Mouse (Mus musculus): ENCODE results near the gene D330045A20Rik. TPM values are rescaled to one million over a fixed set of nuclear protein-coding genes. Genes with fewer than 3 reads are reported as not detected.

The D330045A20Rik gene
- total RNA-seq, 1 experiment = 0.54 TPM

GRCm38 (mm10) chrX:139482083-139482482 lies 1.9 kb downstream of the D330045A20Rik start:
- in situ Hi-C loops (cut with MboI; ENCODE audit: low sequenced_read_pairs in 2 of 2, unreplicated experiment in 2 of 2) = no loop called here
- no peak for TF ChIP-seq HCFC1 (IDR thresholded peaks at IDR 0.05; ENCODE audit: borderline replicate concordance, insufficient read depth, low read length)
- no peak for TF ChIP-seq CHD2 (IDR thresholded peaks at IDR 0.05; ENCODE audit: low read depth, low read length)
- no peak for TF ChIP-seq ZNF384 (IDR thresholded peaks at IDR 0.05; ENCODE audit: low read depth, low read length)
- TF ChIP-seq ZC3H11A (IDR thresholded peaks at IDR 0.05; ENCODE audit: borderline replicate concordance, low read depth, low read length) = no peak
- TF ChIP-seq MAFK (IDR thresholded peaks at IDR 0.05; ENCODE audit: insufficient read depth, low read depth, low read length) = no peak
- no peak overlapping the region for H3K4me3 ChIP-seq (ENCODE audit: insufficient read depth in 1 of 2, low read depth in 1 of 2, low read length in 2 of 2, poor library complexity in 1 of 2, severe bottlenecking in 1 of 2)
- no peak overlapping the region for H3K27ac ChIP-seq (ENCODE audit: insufficient read depth, low read depth, low read length, poor library complexity, severe bottlenecking)
- DNase-seq (ENCODE audit: low read depth, low spot score) = no peak
- H3K4me1 ChIP-seq (ENCODE audit: control insufficient read depth in 2 of 2, insufficient read depth in 2 of 2, low read length in 2 of 2, poor library complexity in 1 of 2) = no peaks in the 10 kb centered on the region
- H3K36me3 ChIP-seq (ENCODE audit: control insufficient read depth, insufficient read depth, low read length, poor library complexity, severe bottlenecking) = no peaks in the 10 kb centered on the region
- H3K9ac ChIP-seq (ENCODE audit: insufficient read depth, low read depth, low read length, poor library complexity, severe bottlenecking) = no peak overlapping the region
- H3K9me3 ChIP-seq (ENCODE audit: control insufficient read depth, insufficient read depth, low read depth, low read length) = no peaks in the 10 kb centered on the region

DNA sequence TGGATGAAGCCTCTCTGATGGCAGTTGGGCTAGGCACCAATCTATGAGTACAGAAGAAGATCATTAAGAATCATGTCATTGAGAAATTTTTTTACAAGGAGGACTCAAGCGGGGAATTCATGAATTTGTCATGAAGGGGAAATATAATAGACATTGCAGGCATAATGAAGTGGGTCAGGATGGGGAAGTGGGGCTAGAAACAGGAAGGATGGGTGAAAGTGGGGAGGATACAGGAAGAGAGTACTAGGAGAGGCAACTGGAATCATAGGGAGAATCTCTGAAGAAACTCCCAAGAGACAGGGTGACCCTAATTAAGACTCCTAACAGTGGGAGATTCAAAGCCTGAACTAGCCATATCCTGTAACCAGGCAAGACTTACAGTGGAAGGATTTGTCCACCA lies 4.8 kb downstream of the D330045A20Rik start:
- no peaks in the 10 kb centered on the region for H3K9me3 ChIP-seq (ENCODE audit: control insufficient read depth, insufficient read depth, low read depth, low read length)
- H3K4me3 ChIP-seq (ENCODE audit: insufficient read depth in 1 of 2, low read depth in 1 of 2, low read length in 2 of 2, poor library complexity in 1 of 2, severe bottlenecking in 1 of 2) = no peak overlapping the region
- no peak overlapping the region for H3K27ac ChIP-seq (ENCODE audit: insufficient read depth, low read depth, low read length, poor library complexity, severe bottlenecking)
- no peaks in the 10 kb centered on the region for H3K4me1 ChIP-seq (ENCODE audit: control insufficient read depth in 2 of 2, insufficient read depth in 2 of 2, low read length in 2 of 2, poor library complexity in 1 of 2)
- DNase-seq (ENCODE audit: low read depth, low spot score) = no peak
- no peak overlapping the region for H3K9ac ChIP-seq (ENCODE audit: insufficient read depth, low read depth, low read length, poor library complexity, severe bottlenecking)
- in situ Hi-C loops (cut with MboI; ENCODE audit: low sequenced_read_pairs in 2 of 2, unreplicated experiment in 2 of 2) = no loop called here
- TF ChIP-seq ZC3H11A (IDR thresholded peaks at IDR 0.05; ENCODE audit: borderline replicate concordance, low read depth, low read length) (no peak), MAFK (IDR thresholded peaks at IDR 0.05; ENCODE audit: insufficient read depth, low read depth, low read length) (no peak), ZNF384 (IDR thresholded peaks at IDR 0.05; ENCODE audit: low read depth, low read length) (no peak), HCFC1 (IDR thresholded peaks at IDR 0.05; ENCODE audit: borderline replicate concordance, insufficient read depth, low read length) (no peak), CHD2 (IDR thresholded peaks at IDR 0.05; ENCODE audit: low read depth, low read length) (no peak)
- no peaks in the 10 kb centered on the region for H3K36me3 ChIP-seq (ENCODE audit: control insufficient read depth, insufficient read depth, low read length, poor library complexity, severe bottlenecking)

- Histone ChIP-seq H3K4me3 (ENCODE audit: insufficient read depth in 1 of 2, low read depth in 1 of 2, low read length in 2 of 2, poor library complexity in 1 of 2, severe bottlenecking in 1 of 2) (no peak overlapping the region), H3K4me1 (ENCODE audit: control insufficient read depth in 2 of 2, insufficient read depth in 2 of 2, low read length in 2 of 2, poor library complexity in 1 of 2) (0 out of 4 replicates have a peak, but pooled peaks cover 0 to 2% of the 10 kb centered on the region in 2 experiments), H3K27ac (ENCODE audit: insufficient read depth, low read depth, low read length, poor library complexity, severe bottlenecking) (no peak overlapping the region), H3K9me3 (ENCODE audit: control insufficient read depth, insufficient read depth, low read depth, low read length) (no peaks in the 10 kb centered on the region), H3K9ac (ENCODE audit: insufficient read depth, low read depth, low read length, poor library complexity, severe bottlenecking) (no peak overlapping the region), H3K36me3 (ENCODE audit: control insufficient read depth, insufficient read depth, low read length, poor library complexity, severe bottlenecking) (no peaks in the 10 kb centered on the region)
- peak; percentile 8 for DNase-seq (ENCODE audit: low read depth, low spot score)
- TF ChIP-seq MAFK (IDR thresholded peaks at IDR 0.05; ENCODE audit: insufficient read depth, low read depth, low read length) = no peak
- TF ChIP-seq ZNF384 (IDR thresholded peaks at IDR 0.05; ENCODE audit: low read depth, low read length) = no peak
- TF ChIP-seq ZC3H11A (IDR thresholded peaks at IDR 0.05; ENCODE audit: borderline replicate concordance, low read depth, low read length) = no peak
- no peak for TF ChIP-seq CHD2 (IDR thresholded peaks at IDR 0.05; ENCODE audit: low read depth, low read length)
- TF ChIP-seq HCFC1 (IDR thresholded peaks at IDR 0.05; ENCODE audit: borderline replicate concordance, insufficient read depth, low read length) = no peak
- in situ Hi-C loops (cut with MboI; ENCODE audit: low sequenced_read_pairs in 2 of 2, unreplicated experiment in 2 of 2) = no loop called here
Observed at GRCm38 (mm10) chrX:139516156-139516555, 36.0 kb downstream of the D330045A20Rik start.

DNA sequence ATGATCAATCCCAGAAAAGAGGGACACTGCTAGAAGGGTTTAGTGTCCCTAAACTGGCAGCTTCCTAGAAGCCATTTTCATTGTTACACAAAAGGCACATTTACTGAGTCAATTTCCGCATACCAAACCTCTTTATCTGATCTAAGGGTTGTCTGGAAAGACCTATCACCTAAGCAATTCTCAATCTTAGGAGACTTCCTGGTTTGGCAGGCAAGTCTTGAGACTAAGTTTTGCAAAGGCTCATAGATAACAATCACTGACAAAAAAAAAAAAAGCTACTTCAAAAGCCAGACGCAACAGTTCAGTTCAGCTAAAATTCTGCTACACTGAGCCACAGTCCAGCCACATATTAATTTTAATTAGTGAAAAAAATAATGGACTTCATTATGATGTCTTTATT lies 39.1 kb downstream of the D330045A20Rik start:
- DNase-seq (ENCODE audit: low read depth, low spot score) = no peak
- H3K27ac ChIP-seq (ENCODE audit: insufficient read depth, low read depth, low read length, poor library complexity, severe bottlenecking) = no peak overlapping the region
- H3K4me3 ChIP-seq (ENCODE audit: insufficient read depth in 1 of 2, low read depth in 1 of 2, low read length in 2 of 2, poor library complexity in 1 of 2, severe bottlenecking in 1 of 2) = no peak overlapping the region
- in situ Hi-C loops (cut with MboI; ENCODE audit: low sequenced_read_pairs in 2 of 2, unreplicated experiment in 2 of 2) = no loop called here
- TF ChIP-seq CHD2 (IDR thresholded peaks at IDR 0.05; ENCODE audit: low read depth, low read length) (no peak), ZNF384 (IDR thresholded peaks at IDR 0.05; ENCODE audit: low read depth, low read length) (no peak), ZC3H11A (IDR thresholded peaks at IDR 0.05; ENCODE audit: borderline replicate concordance, low read depth, low read length) (no peak), HCFC1 (IDR thresholded peaks at IDR 0.05; ENCODE audit: borderline replicate concordance, insufficient read depth, low read length) (no peak), MAFK (IDR thresholded peaks at IDR 0.05; ENCODE audit: insufficient read depth, low read depth, low read length) (no peak)
- no peaks in the 10 kb centered on the region for H3K36me3 ChIP-seq (ENCODE audit: control insufficient read depth, insufficient read depth, low read length, poor library complexity, severe bottlenecking)
- H3K4me1 ChIP-seq (ENCODE audit: control insufficient read depth in 2 of 2, insufficient read depth in 2 of 2, low read length in 2 of 2, poor library complexity in 1 of 2) = 0 out of 4 replicates have a peak, but pooled peaks cover 0 to 2% of the 10 kb centered on the region in 2 experiments
- no peaks in the 10 kb centered on the region for H3K9me3 ChIP-seq (ENCODE audit: control insufficient read depth, insufficient read depth, low read depth, low read length)
- no peak overlapping the region for H3K9ac ChIP-seq (ENCODE audit: insufficient read depth, low read depth, low read length, poor library complexity, severe bottlenecking)
